Mouse (Mus musculus): ENCODE results near the gene Stx5a.

GRCm38 (mm10) chr19:8747368-8747767 is 6.2 kb downstream of the Stx5a start:
- TF ChIP-seq POLR2A (IDR thresholded peaks at IDR 0.05; ENCODE audit: low read depth, low read length): no peak
- TF ChIP-seq CTCF (IDR thresholded peaks at IDR 0.05; ENCODE audit: extremely low read depth, insufficient read length, insufficient replicate concordance, low read depth, low read length): peak; percentile 16; the same call in 1 of the 2 replicates

Measured in small intestine, adult 2 months (tissue).